Mouse (Mus musculus): ENCODE data around the gene Trex1.

Trex1 gene

GRCm38 (mm10) chr9:109059136-109059903, at the start of gene Trex1:
Trex1 (minus strand) TSS chr9:109059734.
- DNase-seq, result peak; percentile 94 to 95

GRCm38 (mm10) chr9:109107341-109107740, 47.8 kb upstream of the Trex1 start:
- DNase-seq, result no peak

GRCm38 (mm10) chr9:109105648-109106047, 46.1 kb upstream of the Trex1 start:
- DNase-seq, result peak in 1 of 2 experiments; percentile 22

GRCm38 (mm10) chr9:109105011-109105410, 45.5 kb upstream of the Trex1 start:
- peak in 1 of 2 experiments; percentile 41 for DNase-seq

- DNase-seq, result no peak
Measured at GRCm38 (mm10) chr9:109104083-109104482, 44.5 kb upstream of the Trex1 start.

- DNase-seq, result no peak
Measured at GRCm38 (mm10) chr9:109103250-109103649, 43.7 kb upstream of the Trex1 start.

GRCm38 (mm10) chr9:109102541-109102940, 43.0 kb upstream of the Trex1 start:
- no peak for DNase-seq

- no peak for DNase-seq
Measured at GRCm38 (mm10) chr9:109101933-109102445, 42.5 kb upstream of the Trex1 start.

- DNase-seq, result no peak
Measured at GRCm38 (mm10) chr9:109100307-109100928, 40.9 kb upstream of the Trex1 start.

GRCm38 (mm10) chr9:109098969-109099368, 39.4 kb upstream of the Trex1 start:
- peak; percentile 83 to 85 for DNase-seq

GRCm38 (mm10) chr9:109098366-109098765, 38.8 kb upstream of the Trex1 start:
- DNase-seq, result no peak

GRCm38 (mm10) chr9:109097831-109098230, 38.3 kb upstream of the Trex1 start:
- peak; percentile 42 to 48 for DNase-seq

GRCm38 (mm10) chr9:109097291-109097690, 37.8 kb upstream of the Trex1 start:
- no peak for DNase-seq

- DNase-seq, result no peak
Measured at GRCm38 (mm10) chr9:109096856-109097255, 37.3 kb upstream of the Trex1 start.

GRCm38 (mm10) chr9:109096251-109096661, 36.7 kb upstream of the Trex1 start:
- no peak for DNase-seq

GRCm38 (mm10) chr9:109095137-109095982, 35.8 kb upstream of the Trex1 start, which contains the start of gene Plxnb1:
Plxnb1 (plus strand) TSS chr9:109095389.
- peak; percentile 64 to 78 for DNase-seq

- peak; percentile 44 to 65 for DNase-seq
Measured at GRCm38 (mm10) chr9:109094553-109095136, 35.1 kb upstream of the Trex1 start.

- peak; percentile 75 to 77 for DNase-seq
Measured at GRCm38 (mm10) chr9:109093786-109094552, 34.4 kb upstream of the Trex1 start.

- peak; percentile 54 to 56 for DNase-seq
Measured at GRCm38 (mm10) chr9:109092799-109093198, 33.3 kb upstream of the Trex1 start.

GRCm38 (mm10) chr9:109091802-109092201, 32.3 kb upstream of the Trex1 start:
- DNase-seq, result no peak

GRCm38 (mm10) chr9:109090446-109090845, 30.9 kb upstream of the Trex1 start:
- no peak for DNase-seq

- peak; percentile 35 to 51 for DNase-seq
Measured at GRCm38 (mm10) chr9:109087987-109088386, 28.5 kb upstream of the Trex1 start.

Data from kidney, postnatal 36 days (tissue).